Mouse (Mus musculus): ENCODE results near the gene Tuba1c.

GRCm38 (mm10) chr15:99084618-99085017 is 54.9 kb downstream of the Tuba1c start:
- TF ChIP-seq HCFC1 (IDR thresholded peaks at IDR 0.05; ENCODE audit: borderline replicate concordance, insufficient read depth, low read length) (no peak), CHD2 (IDR thresholded peaks at IDR 0.05; ENCODE audit: low read depth, low read length) (no peak), ZNF384 (IDR thresholded peaks at IDR 0.05; ENCODE audit: low read depth, low read length) (no peak), ZC3H11A (IDR thresholded peaks at IDR 0.05; ENCODE audit: borderline replicate concordance, low read depth, low read length) (no peak), MAFK (IDR thresholded peaks at IDR 0.05; ENCODE audit: insufficient read depth, low read depth, low read length) (no peak)

Measured in ES-E14 (cell line).